Mouse (Mus musculus) kidney, embryonic 16.5 days (tissue): ENCODE measurements around the gene Bcl2. TPM values are rescaled to one million over a fixed set of nuclear protein-coding genes. Genes with fewer than 3 reads are reported as not detected.
"Not testable (repeated sequence)": the region's sequence is repeated elsewhere in the genome, so short reads cannot be mapped to it uniquely, and the experiment has no call there.

Experiments
- ATAC-seq: fragments of 200-750 bp; cut with Nextera tagmentation; 2 replicates; pipeline ENCODE4 v1.8.0; 2017; ENCODE audit warnings: moderate TSS enrichment; ENCODE audit not compliant: low FRiP score, low TSS enrichment
- H3K27ac ChIP-seq: fragments of 300-500 bp; sonication (generic); 2 replicates; pipeline ENCODE4 v1.5.1; 2014; ENCODE audit warnings: low read length
- H3K27me3 ChIP-seq: fragments of 300-500 bp; sonication (generic); 2 replicates; pipeline ENCODE4 v1.6.1; 2014; ENCODE audit warnings: low read length, control low read depth, mixed read lengths; ENCODE audit not compliant: insufficient read depth
- H3K36me3 ChIP-seq: fragments of 300-500 bp; sonication (generic); 2 replicates; pipeline ENCODE4 v1.6.1; 2014; ENCODE audit warnings: low read length, control low read depth, mixed read lengths; ENCODE audit not compliant: insufficient read depth
- H3K4me1 ChIP-seq: fragments of 300-500 bp; sonication (generic); 2 replicates; pipeline ENCODE4 v1.6.1; 2014; ENCODE audit warnings: low read length, control low read depth, mixed read lengths; ENCODE audit not compliant: insufficient read depth
- H3K4me2 ChIP-seq: fragments of 300-500 bp; sonication (generic); replicated peaks from 2 replicates; pipeline ENCODE4 v1.6.1; 2014; ENCODE audit warnings: low read depth, low read length
- H3K4me3 ChIP-seq: fragments of 300-500 bp; sonication (generic); 2 replicates; pipeline ENCODE4 v1.5.1; 2014; ENCODE audit warnings: mild to moderate bottlenecking, low read length
- H3K9ac ChIP-seq: fragments of 300-500 bp; sonication (generic); replicated peaks from 2 replicates; pipeline ENCODE4 v1.6.1; 2014; ENCODE audit warnings: low read length
- H3K9me3 ChIP-seq: fragments of 300-500 bp; sonication (generic); 2 replicates; pipeline ENCODE4 v1.6.1; 2016; ENCODE audit warnings: low read length, control low read depth
- WGBS: fragments of 180-500 bp; shearing (Covaris S2); extraction: QIAGEN DNeasy Blood & Tissue Kit; methylation state at CpG from one replicate; pipeline ENCODE4 v1.1.7; 2014; 5-methylcytosine and 5-hydroxymethylcytosine counted together
- polyA plus RNA-seq: library from polyadenylated mRNA; unstranded; fragments of >200 nt; fragmentation: Nextera tagmentation; extraction: Ambion mirVana; gene quantifications from 2 replicates; pipeline ENCODE4 v1.2.1, GENCODE M21; 2015

Gene Bcl2
- polyA plus RNA-seq, 1 experiment from 2014 or later = 20.4 TPM

- WGBS = 66% methylated on average over 3 of the region's 3 CpGs
- Histone ChIP-seq H3K9me3 (no peaks in the 10 kb centered on the region), H3K27ac (no peak overlapping the region), H3K27me3 (no peaks in the 10 kb centered on the region), H3K4me3 (no peak overlapping the region), H3K36me3 (no peaks in the 10 kb centered on the region), H3K9ac (no peak overlapping the region), H3K4me1 (peaks cover 7% of the 10 kb centered on the region; the same call in 1 of the 2 replicates), H3K4me2 (no peak overlapping the region)
- ATAC-seq = no peak
These were observed 173.9 kb downstream of the Bcl2 start for GRCm38 (mm10) chr1:106540130-106540529.

- Histone ChIP-seq H3K27ac (no peak overlapping the region), H3K36me3 (no peaks in the 10 kb centered on the region), H3K4me3 (no peak overlapping the region), H3K4me1 (peaks cover 7% of the 10 kb centered on the region; the same call in 1 of the 2 replicates), H3K4me2 (no peak overlapping the region), H3K27me3 (no peaks in the 10 kb centered on the region), H3K9ac (no peak overlapping the region), H3K9me3 (no peaks in the 10 kb centered on the region)
- WGBS = 83% methylated on average over 1 of the region's 1 CpGs
- no peak for ATAC-seq
These were observed 175.0 kb downstream of the Bcl2 start for GRCm38 (mm10) chr1:106539029-106539428.

GRCm38 (mm10) chr1:106534835-106535234 lies 179.2 kb downstream of the Bcl2 start:
- H3K4me3 ChIP-seq, H3K36me3 ChIP-seq, H3K27me3 ChIP-seq, H3K4me1 ChIP-seq, ATAC-seq, H3K27ac ChIP-seq, H3K4me2 ChIP-seq, H3K9ac ChIP-seq, H3K9me3 ChIP-seq: not testable (repeated sequence)
- 84% methylated on average over 3 of the region's 3 CpGs for WGBS

- WGBS = 90% methylated on average over 9 of the region's 9 CpGs
- no peak for ATAC-seq
- H3K4me3 ChIP-seq = no peak overlapping the region
- no peak overlapping the region for H3K9ac ChIP-seq
- H3K9me3 ChIP-seq = no peaks in the 10 kb centered on the region
- H3K4me1 ChIP-seq = no peaks in the 10 kb centered on the region
- no peak overlapping the region for H3K4me2 ChIP-seq
- no peaks in the 10 kb centered on the region for H3K27me3 ChIP-seq
- no peak overlapping the region for H3K27ac ChIP-seq
- no peaks in the 10 kb centered on the region for H3K36me3 ChIP-seq
These were observed 184.5 kb downstream of the Bcl2 start for GRCm38 (mm10) chr1:106529570-106529969.

GRCm38 (mm10) chr1:106527537-106527936 lies 186.5 kb downstream of the Bcl2 start:
- Histone ChIP-seq H3K27me3 (no peaks in the 10 kb centered on the region), H3K4me1 (no peaks in the 10 kb centered on the region), H3K27ac (no peak overlapping the region), H3K4me2 (no peak overlapping the region), H3K9me3 (no peaks in the 10 kb centered on the region), H3K4me3 (no peak overlapping the region), H3K36me3 (no peaks in the 10 kb centered on the region), H3K9ac (no peak overlapping the region)
- no peak for ATAC-seq
- 77% methylated on average over 1 of the region's 1 CpGs for WGBS

GRCm38 (mm10) chr1:106526751-106527150 lies 187.3 kb downstream of the Bcl2 start:
- H3K4me3 ChIP-seq = no peak overlapping the region
- no peak overlapping the region for H3K9ac ChIP-seq
- H3K36me3 ChIP-seq = no peaks in the 10 kb centered on the region
- 76% methylated on average over 7 of the region's 7 CpGs for WGBS
- no peak overlapping the region for H3K27ac ChIP-seq
- no peaks in the 10 kb centered on the region for H3K9me3 ChIP-seq
- no peak overlapping the region for H3K4me2 ChIP-seq
- no peaks in the 10 kb centered on the region for H3K4me1 ChIP-seq
- no peaks in the 10 kb centered on the region for H3K27me3 ChIP-seq
- no peak for ATAC-seq

GRCm38 (mm10) chr1:106526112-106526511 lies 188.0 kb downstream of the Bcl2 start:
- ATAC-seq = no peak
- H3K9ac ChIP-seq = no peak overlapping the region
- H3K36me3 ChIP-seq = no peaks in the 10 kb centered on the region
- H3K27ac ChIP-seq = no peak overlapping the region
- no peak overlapping the region for H3K4me3 ChIP-seq
- no peak overlapping the region for H3K4me2 ChIP-seq
- 80% methylated on average over 3 of the region's 3 CpGs for WGBS
- no peaks in the 10 kb centered on the region for H3K9me3 ChIP-seq
- no peaks in the 10 kb centered on the region for H3K4me1 ChIP-seq
- H3K27me3 ChIP-seq = no peaks in the 10 kb centered on the region

- no peak overlapping the region for H3K4me2 ChIP-seq
- no peaks in the 10 kb centered on the region for H3K4me1 ChIP-seq
- H3K36me3 ChIP-seq = no peaks in the 10 kb centered on the region
- ATAC-seq = no peak
- no peak overlapping the region for H3K9ac ChIP-seq
- H3K27me3 ChIP-seq = no peaks in the 10 kb centered on the region
- 68% methylated on average over 6 of the region's 6 CpGs for WGBS
- no peaks in the 10 kb centered on the region for H3K9me3 ChIP-seq
- no peak overlapping the region for H3K4me3 ChIP-seq
- no peak overlapping the region for H3K27ac ChIP-seq
These were observed 190.3 kb downstream of the Bcl2 start for GRCm38 (mm10) chr1:106523741-106524140.

- H3K4me2 ChIP-seq = no peak overlapping the region
- H3K36me3 ChIP-seq = no peaks in the 10 kb centered on the region
- H3K27me3 ChIP-seq = no peaks in the 10 kb centered on the region
- 75% methylated on average over 5 of the region's 5 CpGs for WGBS
- H3K4me3 ChIP-seq = no peak overlapping the region
- H3K9ac ChIP-seq = no peak overlapping the region
- no peak for ATAC-seq
- no peaks in the 10 kb centered on the region for H3K4me1 ChIP-seq
- no peak overlapping the region for H3K27ac ChIP-seq
- H3K9me3 ChIP-seq = no peaks in the 10 kb centered on the region
These were observed 191.1 kb downstream of the Bcl2 start for GRCm38 (mm10) chr1:106523009-106523408.

GRCm38 (mm10) chr1:106517591-106518177 lies 196.4 kb downstream of the Bcl2 start:
- Histone ChIP-seq H3K9ac (no peak overlapping the region), H3K36me3 (no peaks in the 10 kb centered on the region), H3K27ac (no peak overlapping the region), H3K9me3 (no peaks in the 10 kb centered on the region), H3K4me2 (no peak overlapping the region), H3K4me3 (no peak overlapping the region), H3K27me3 (no peaks in the 10 kb centered on the region), H3K4me1 (peaks cover 8% of the 10 kb centered on the region; the same call in 1 of the 2 replicates)
- WGBS = 89% methylated on average over 6 of the region's 6 CpGs
- ATAC-seq = no peak
